Mouse (Mus musculus) embryonic stem cell, embryonic (primary cell): ENCODE measurements around the gene Ric8b.

Experiments used
- CTCF ChIA-PET, 4 experiments: fragments of 300-600 bp in 2 of 4; fragments of 350-600 bp in 2 of 4; sonication (Branson Sonifier 250); formaldehyde crosslinking; loops; one replicate each; lab custom pipeline; 2022; ENCODE audit warnings: inconsistent platforms in 2 of 4; lab: Charles Lee
- POLR2A ChIA-PET, 4 experiments: fragments of 300-600 bp in 2 of 4; fragments of 350-600 bp in 2 of 4; sonication (Branson Sonifier 250); formaldehyde crosslinking; loops; one replicate each; lab custom pipeline; 2022; ENCODE audit warnings: antibody characterized with exemption in 4 of 4, inconsistent platforms in 1 of 4; lab: Charles Lee

The Ric8b gene

GRCm38 (mm10) chr10:85044732-85045720 is 127.6 kb downstream of the Ric8b start:
- CTCF ChIA-PET = interaction anchor here in 3 of 4 experiments (0.6 to 1.7 kb wide), 10 partner anchors 10 to 423 kb away, joined by 3 to 7 read pairs (median 3); partner anchors contain the start of gene Polr3b (in 1 of the 3)
- POLR2A ChIA-PET = interaction anchor here in 3 of 4 experiments (0.6 to 2.2 kb wide), 10 partner anchors 8 to 495 kb away, joined by 3 to 9 read pairs (median 4); partner anchors contain the start of genes Fhl4 (in 1 of the 3) and Tmem263 (in 1 of the 3)

DNA sequence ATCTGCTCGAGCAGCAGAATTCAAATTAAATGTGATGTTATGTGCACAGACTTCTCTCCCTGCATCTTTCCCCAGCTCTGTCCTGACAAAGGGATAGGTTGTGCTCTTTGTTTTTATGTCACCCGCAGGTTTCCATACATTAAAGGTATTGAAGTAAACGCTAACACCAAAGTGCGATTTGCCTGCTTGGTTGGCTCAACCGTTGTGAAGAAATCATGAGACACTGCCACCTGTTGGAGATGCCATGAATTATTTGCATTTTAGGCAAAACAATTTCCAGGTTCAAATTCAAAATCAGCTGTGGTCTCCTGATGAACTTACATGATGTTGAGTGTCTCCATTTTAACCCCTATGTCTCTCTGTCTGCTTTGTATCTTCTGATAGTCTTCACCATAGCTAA is 129.2 kb downstream of the Ric8b start:
- CTCF ChIA-PET = interaction anchor here in 1 of 4 experiments (1.1 kb wide), 1 partner anchor 8 kb away, joined by 4 read pairs; no protein-coding TSS in a partner anchor
- POLR2A ChIA-PET = interaction anchor here in 1 of 4 experiments (0.6 kb wide), 1 partner anchor 430 kb away, joined by 5 read pairs; no protein-coding TSS in a partner anchor

DNA sequence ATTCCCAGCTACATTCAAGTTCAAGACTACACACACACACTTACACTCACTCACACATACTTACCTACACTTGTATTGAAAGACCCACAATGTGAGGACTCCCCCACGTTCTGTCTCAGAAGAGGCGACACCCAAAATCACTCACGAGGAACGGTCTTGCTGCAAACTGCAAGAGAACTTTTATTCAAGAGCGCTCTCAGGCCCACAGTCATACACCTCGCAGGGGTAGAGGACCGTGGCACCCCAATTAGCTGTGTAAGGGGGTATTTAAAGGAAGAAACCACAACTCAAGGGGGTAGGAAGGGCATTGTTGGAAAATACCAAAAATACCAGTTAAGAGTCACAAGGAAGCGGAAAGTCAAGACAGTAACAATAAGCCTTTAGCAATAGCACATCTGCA is 130.6 kb downstream of the Ric8b start:
- ChIA-PET POLR2A (no interaction called here), CTCF (interaction anchor here in 1 of 4 experiments (1.1 kb wide), 1 partner anchor 15 kb away, joined by 5 read pairs; no protein-coding TSS in a partner anchor)

- CTCF ChIA-PET = interaction anchor here in 1 of 4 experiments (0.6 kb wide), 1 partner anchor 13 kb away, joined by 3 read pairs; no protein-coding TSS in a partner anchor
- POLR2A ChIA-PET = interaction anchor here in 2 of 4 experiments (0.6 to 1.6 kb wide), 11 partner anchors 12 to 591 kb away, joined by 3 to 9 read pairs (median 4); partner anchors contain the start of genes Fhl4 (in 1 of the 2) and Tmem263 (in 1 of the 2)
Observed at GRCm38 (mm10) chr10:85050668-85051208, 133.3 kb downstream of the Ric8b start.

DNA sequence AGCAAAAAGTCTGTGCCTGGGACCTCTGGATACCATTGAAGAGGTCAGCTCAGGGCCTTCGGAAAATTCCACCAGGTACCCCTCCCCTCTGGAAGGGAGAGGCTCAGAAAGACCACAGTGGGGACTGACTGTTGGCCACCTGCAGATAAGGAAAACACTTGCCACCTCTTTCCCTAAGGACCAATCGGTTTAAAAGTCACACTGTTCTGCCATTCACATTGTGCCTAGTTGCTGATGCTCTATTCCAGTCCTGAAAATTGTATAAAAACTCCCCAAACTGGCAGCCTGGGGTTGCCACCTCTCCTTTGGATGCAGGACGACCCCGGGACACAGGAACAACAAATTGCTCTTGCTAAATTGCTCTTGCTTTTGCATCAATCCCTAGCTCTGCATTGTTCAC is 135.0 kb downstream of the Ric8b start:
- ChIA-PET POLR2A (interaction anchor here in 2 of 4 experiments (0.7 to 3.0 kb wide), 8 partner anchors 8 to 50 kb away, joined by 3 to 15 read pairs (median 4); partner anchors contain the start of genes Fhl4 (in 1 of the 2) and Tmem263 (in 1 of the 2)), CTCF (interaction anchor here in 2 of 4 experiments (0.6 to 0.7 kb wide), 2 partner anchors 197 to 1412 kb away, joined by 4 to 6 read pairs; no protein-coding TSS in a partner anchor)

DNA sequence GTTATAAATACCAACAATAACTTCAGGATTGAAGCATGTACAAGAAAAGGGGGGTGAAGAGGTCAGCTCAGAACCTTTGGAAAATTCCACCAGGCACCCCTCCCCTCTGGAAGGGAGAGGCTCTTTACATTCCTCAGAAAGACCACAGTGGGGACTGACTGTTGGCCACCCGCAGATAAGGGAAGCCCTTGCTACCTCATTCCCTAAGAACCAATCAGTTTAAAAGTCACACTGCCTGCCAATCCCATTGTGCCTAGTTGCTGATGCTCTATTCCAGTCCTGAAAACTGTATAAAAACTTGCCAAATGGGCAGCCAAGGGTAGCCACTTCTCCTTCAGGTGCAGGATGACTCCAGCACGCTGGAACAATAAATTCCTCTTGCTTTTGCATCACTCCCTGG is 137.5 kb downstream of the Ric8b start:
- ChIA-PET POLR2A (interaction anchor here in 2 of 4 experiments (1.1 to 1.9 kb wide), 2 partner anchors 8 to 16 kb away, joined by 3 read pairs; no protein-coding TSS in a partner anchor), CTCF (no interaction called here)
